Comparison of ENCODE assay signal across 42 mouse cellular contexts in the genomic region with DNA sequence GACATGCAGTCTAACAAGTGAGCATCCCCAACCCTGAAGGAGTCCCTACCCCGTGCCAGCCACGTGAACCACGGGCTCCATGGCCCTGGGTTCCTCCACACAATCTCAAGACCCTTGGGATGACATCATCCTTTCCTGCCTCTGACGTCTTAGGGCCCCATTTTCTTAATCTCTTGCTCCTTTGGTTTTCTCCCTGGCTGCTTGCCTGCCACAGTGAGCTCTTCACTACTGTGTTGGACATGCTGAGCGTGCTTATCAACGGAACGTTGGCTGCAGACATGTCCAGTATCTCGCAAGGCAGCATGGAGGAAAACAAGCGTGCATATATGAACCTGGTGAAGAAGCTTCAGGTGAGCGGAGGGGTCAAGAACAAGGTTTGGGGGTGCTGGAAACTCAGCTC. TPM values are rescaled to one million over a fixed set of nuclear protein-coding genes. Genes with fewer than 3 reads are reported as not detected.
DNase-seq lines count a peak whose midpoint lies in the region; ATAC-seq lines count a peak whose summit lies in the region.
"Had no signal": no experiment of that assay in that cellular context is flagged by ENCODE, and none has a peak within 500 bp of the region (broad histone marks: within the 10 kb centered on the region; RNA-seq: fewer than 3 reads in every experiment).

No protein-coding gene starts in this region.

- 0 out of 2 replicates have a peak overlapping the region, but pooled peaks have one; percentile 23 for H3K4me2 ChIP-seq in liver, embryonic 13.5 days
- H3K4me2 ChIP-seq: embryonic facial prominence, embryonic 13.5 days; forebrain, embryonic 13.5 days; heart, embryonic 12.5 days; hindbrain, embryonic 15.5 days; limb, embryonic 12.5 days; neural tube, embryonic 15.5 days had no signal

- H3K4me3 ChIP-seq in erythroblast, embryonic 14.5 days (replicated peaks), result peak overlapping the region; percentile 24
- H3K4me3 ChIP-seq in liver, embryonic 13.5 days (replicated peaks), result no peak overlapping the region
- H3K4me3 ChIP-seq: embryonic facial prominence, embryonic 13.5 days; forebrain, embryonic 13.5 days; heart, embryonic 12.5 days; hindbrain, embryonic 15.5 days; left cerebral cortex, adult 2 months; limb, embryonic 12.5 days; neural tube, embryonic 15.5 days had no signal

- DNase-seq in spleen, postnatal 36 days (ENCODE audit: low spot score in 2 of 2), result peak; percentile 13 to 42
- no peak for DNase-seq in spleen, adult 12 weeks (ENCODE audit: low spot score)
- DNase-seq in liver, embryonic 13.5 days, result peak; percentile 16
- no peak for DNase-seq in layer of hippocampus, postnatal 14 days (ENCODE audit: low spot score in 2 of 2)
- DNase-seq in B cell, adult 2 months, result no peak
- DNase-seq in cerebellum, postnatal 14 days, result no peak
- DNase-seq: adrenal gland, postnatal 14 days; cerebellum, adult 11-12 months; cerebellum, adult 9-11 months; gastrocnemius, postnatal 10 days; kidney, adult 11 months; kidney, postnatal 14 days; lung, adult 18-20 months; lung, postnatal 4 days; midbrain, embryonic 14.5 days; right cerebral cortex, adult 18-20 months; thymus, postnatal 4 days had no signal

- H3K9ac ChIP-seq in liver, embryonic 13.5 days, result peak overlapping the region; percentile 41; the same call in 1 of the 2 replicates
- H3K9ac ChIP-seq: embryonic facial prominence, embryonic 13.5 days; forebrain, embryonic 13.5 days; heart, embryonic 12.5 days; hindbrain, embryonic 15.5 days; limb, embryonic 12.5 days; neural tube, embryonic 15.5 days had no signal

- H3K27ac ChIP-seq in liver, embryonic 13.5 days, result peak overlapping the region; percentile 98
- H3K27ac ChIP-seq: embryonic facial prominence, embryonic 13.5 days; forebrain, embryonic 13.5 days; hindbrain, embryonic 15.5 days; left cerebral cortex, adult 2 months; limb, embryonic 12.5 days; neural tube, embryonic 15.5 days had no signal

- 57% methylated on average over 10 of the region's 10 CpGs for WGBS in liver, embryonic 13.5 days (ENCODE audit: insufficient replicate concordance)

- H3K4me1 ChIP-seq in erythroblast, embryonic 14.5 days (ENCODE audit: control insufficient read depth), result peaks cover 66% of the 10 kb centered on the region
- peaks cover 58% of the 10 kb centered on the region for H3K4me1 ChIP-seq in liver, embryonic 13.5 days (replicated peaks)
- H3K4me1 ChIP-seq: embryonic facial prominence, embryonic 13.5 days; forebrain, embryonic 13.5 days; hindbrain, embryonic 15.5 days; limb, embryonic 12.5 days; neural tube, embryonic 15.5 days had no signal

- peak; percentile 19; the same call in 1 of the 2 replicates for ATAC-seq in liver, embryonic 13.5 days (ENCODE audit: low read depth)
- peak; percentile 62 for ATAC-seq in megakaryocyte progenitor cell, adult 5-6 weeks (replicated peaks; ENCODE audit: poor library complexity)
- ATAC-seq: forebrain, embryonic 13.5 days; inflammation-experienced regulatory T-cells, adult 6 months; lung, postnatal 0 days; Patski had no signal

- peaks cover 3% of the 10 kb centered on the region; the same call in 1 of the 2 replicates for H3K9me3 ChIP-seq in erythroblast, embryonic 14.5 days (ENCODE audit: control insufficient read depth, low read length)
- H3K9me3 ChIP-seq in liver, embryonic 13.5 days (replicated peaks), result no peaks in the 10 kb centered on the region
- H3K9me3 ChIP-seq: embryonic facial prominence, embryonic 13.5 days; forebrain, embryonic 13.5 days; heart, embryonic 12.5 days; hindbrain, embryonic 15.5 days; limb, embryonic 12.5 days; neural tube, embryonic 15.5 days had no signal

- peaks cover 100% of the 10 kb centered on the region for H3K36me3 ChIP-seq in erythroblast, embryonic 14.5 days (ENCODE audit: control insufficient read depth)
- H3K36me3 ChIP-seq in liver, embryonic 13.5 days, result peaks cover 93% of the 10 kb centered on the region

- H3K27me3 ChIP-seq in erythroblast, embryonic 14.5 days (ENCODE audit: control insufficient read depth), result peaks cover 3% of the 10 kb centered on the region; the same call in 1 of the 2 replicates
- H3K27me3 ChIP-seq in liver, embryonic 13.5 days, result no peaks in the 10 kb centered on the region
- H3K27me3 ChIP-seq: CH12.LX; forebrain, embryonic 13.5 days; heart, embryonic 12.5 days; hindbrain, embryonic 15.5 days; neural tube, embryonic 15.5 days had no signal

RNA-seq across cellular contexts. Expression of a gene that starts 8.9 kb away (rescaled TPM):
- polyA plus RNA-seq in erythroblast, embryonic 14.5 days (2012), result 0.02 TPM in 1 of 2 replicates, not detected in the other
- 0.14 and 0.21 TPM in 2 replicates for polyA plus RNA-seq in liver, embryonic 13.5 days (2015; fragmentation: Nextera tagmentation; extraction: Ambion mirVana)
- total RNA-seq in megakaryocyte progenitor cell, adult 5-6 weeks (2015), result not detected in 2 replicates
- 0.24 TPM in 1 of 2 replicates, not detected in the other for total RNA-seq in megakaryocyte progenitor cell, adult 5-6 weeks (2017)
- 100 to 1,000 TPM; 212 to 221 TPM for total RNA-seq in layer of hippocampus, postnatal 14 days (2021)
- total RNA-seq: common myeloid progenitor, adult 5-6 weeks; granulocyte monocyte progenitor cell, adult 5-6 weeks; hematopoietic stem cell, adult 5-6 weeks had no signal

RNA-seq across cellular contexts. Expression of a gene that starts 16.3 kb away (rescaled TPM):
- 27.4 and 30.3 TPM in 2 replicates for polyA plus RNA-seq in erythroblast, embryonic 14.5 days (2012)
- polyA plus RNA-seq in liver, embryonic 13.5 days (2015; fragmentation: Nextera tagmentation; extraction: Ambion mirVana), result 18.4 and 21.1 TPM in 2 replicates
- total RNA-seq in megakaryocyte progenitor cell, adult 5-6 weeks (2015), result 54.0 and 64.0 TPM in 2 replicates
- 29.2 and 31.6 TPM in 2 replicates for total RNA-seq in megakaryocyte progenitor cell, adult 5-6 weeks (2017)
- 10 to 100 TPM; 31.0 to 32.8 TPM for total RNA-seq in layer of hippocampus, postnatal 14 days (2021)

RNA-seq across cellular contexts. Expression of a gene that starts 21.3 kb away (rescaled TPM):
- polyA plus RNA-seq in erythroblast, embryonic 14.5 days (2012), result not detected in 2 replicates
- 0.08 TPM in 1 of 2 replicates, not detected in the other for polyA plus RNA-seq in liver, embryonic 13.5 days (2015; fragmentation: Nextera tagmentation; extraction: Ambion mirVana)
- total RNA-seq in megakaryocyte progenitor cell, adult 5-6 weeks (2015), result not detected in 2 replicates
- not detected in 2 replicates for total RNA-seq in megakaryocyte progenitor cell, adult 5-6 weeks (2017)
- total RNA-seq in layer of hippocampus, postnatal 14 days (2021), result not detected
- total RNA-seq: adrenal gland, postnatal 14 days; CH12.LX; common myeloid progenitor, adult 5-6 weeks; ES-E14; gastrocnemius, postnatal 10 days; granulocyte monocyte progenitor cell, adult 5-6 weeks; hematopoietic stem cell, adult 5-6 weeks; layer of hippocampus, adult 18-20 months; layer of hippocampus, postnatal 10 days; left cerebral cortex, adult 2 months; left cerebral cortex, postnatal 25 days had no signal
- polyA plus RNA-seq: embryonic facial prominence, embryonic 13.5 days; forebrain, embryonic 13.5 days; heart, embryonic 12.5 days; heart, postnatal 0 days; hindbrain, embryonic 15.5 days; kidney, embryonic 14.5 days; limb, embryonic 12.5 days; lung, postnatal 0 days; midbrain, embryonic 14.5 days; neural tube, embryonic 15.5 days; Patski; stomach, embryonic 14.5 days; testis, adult 2 months; thymus, postnatal 0 days had no signal

RNA-seq across cellular contexts. Expression of a gene that starts 22.1 kb away (rescaled TPM):
- polyA plus RNA-seq in erythroblast, embryonic 14.5 days (2012), result 0.19 and 0.46 TPM in 2 replicates
- 9.0 and 11.4 TPM in 2 replicates for polyA plus RNA-seq in liver, embryonic 13.5 days (2015; fragmentation: Nextera tagmentation; extraction: Ambion mirVana)
- total RNA-seq in megakaryocyte progenitor cell, adult 5-6 weeks (2015), result 33.6 and 40.5 TPM in 2 replicates
- 19.2 and 28.9 TPM in 2 replicates for total RNA-seq in megakaryocyte progenitor cell, adult 5-6 weeks (2017)
- 1 to 10 TPM; 1.8 to 2.7 TPM for total RNA-seq in layer of hippocampus, postnatal 14 days (2021)

RNA-seq across cellular contexts. Expression of a gene that starts 26.3 kb away (rescaled TPM):
- not detected in 2 replicates for polyA plus RNA-seq in erythroblast, embryonic 14.5 days (2012)
- not detected in 2 replicates for polyA plus RNA-seq in liver, embryonic 13.5 days (2015; fragmentation: Nextera tagmentation; extraction: Ambion mirVana)
- 1.0 TPM in 1 of 2 replicates, not detected in the other for total RNA-seq in megakaryocyte progenitor cell, adult 5-6 weeks (2015)
- total RNA-seq in megakaryocyte progenitor cell, adult 5-6 weeks (2017), result 0.91 TPM in 1 of 2 replicates, not detected in the other
- not detected for total RNA-seq in layer of hippocampus, postnatal 14 days (2021)
- total RNA-seq: adrenal gland, postnatal 14 days; ES-E14; granulocyte monocyte progenitor cell, adult 5-6 weeks; hematopoietic stem cell, adult 5-6 weeks; layer of hippocampus, adult 18-20 months; layer of hippocampus, postnatal 10 days; left cerebral cortex, adult 2 months; left cerebral cortex, postnatal 25 days had no signal
- polyA plus RNA-seq: embryonic facial prominence, embryonic 13.5 days; forebrain, embryonic 13.5 days; heart, embryonic 12.5 days; limb, embryonic 12.5 days; midbrain, embryonic 14.5 days; neural tube, embryonic 15.5 days; Patski; stomach, embryonic 14.5 days had no signal

Comparison
In these comparisons a context has a peak if more than half of its experiments do, and no peak if none do; other contexts are left out.
1. DNase-seq: peak in spleen, postnatal 36 days (2 of 2) and liver, embryonic 13.5 days (single experiment); none in spleen, adult 12 weeks (single experiment), layer of hippocampus, postnatal 14 days (0 of 2), B cell, adult 2 months (0 of 2) and cerebellum, postnatal 14 days (0 of 2).
2. RNA of a gene that starts 8.9 kb away (total RNA-seq): 212 to 221 TPM in layer of hippocampus, postnatal 14 days; 0.24 TPM in megakaryocyte progenitor cell, adult 5-6 weeks; every median in the first group is over 100 times any median in the second.